Mouse (Mus musculus) layer of hippocampus, adult 2 months (tissue): ENCODE results near the gene Patj. TPM values are rescaled to one million over a fixed set of nuclear protein-coding genes. Genes with fewer than 3 reads are reported as not detected.
A peak's percentile ranks its signal among the peaks of the same experiment; 100 is the strongest.

Experiments used
- DNase-seq, 2 experiments: peaks; one replicate each; pipeline ENCODE4 v3.0.0; 2022; ENCODE audit warnings: low spot score in 2 of 2
- H3K27ac ChIP-seq: fragments of 200-600 bp; 2 replicates; pipeline ENCODE4 v1.8.1; 2022
- H3K4me3 ChIP-seq: fragments of 200-600 bp; 2 replicates; pipeline ENCODE4 v1.8.1; 2022; ENCODE audit warnings: mild to moderate bottlenecking
- CTCF ChIP-seq: fragments of 200-600 bp; conservative IDR thresholded peaks from 2 replicates; pipeline ENCODE4 v1.8.1; 2022; ENCODE audit warnings: antibody characterized with exemption, mild to moderate bottlenecking, moderate library complexity
- long read RNA-seq, 2 experiments: library from polyadenylated mRNA; stranded (forward); transcript quantifications; one replicate each; pipeline ENCODE4 v2.0.0; 2021; ENCODE audit warnings: borderline mapping rate in 2 of 2
- total RNA-seq, 2 experiments: library from RNA; stranded (reverse); gene quantifications; 2 replicates each; pipeline ENCODE4 v1.2.3; 2021

Gene Patj
- 1 to 10 TPM; 6.7 to 8.0 TPM for total RNA-seq
- long read RNA-seq, experiment 1, partial matches to known transcripts, result 1 of 3 reads
- long read RNA-seq, experiment 1, other reads (novel, unspliced or antisense), result 0 of 3 reads
- long read RNA-seq, experiment 2, partial matches to known transcripts, result 0 of 1 reads
- long read RNA-seq, experiment 2, other reads (novel, unspliced or antisense), result 1 of 1 reads

- TF ChIP-seq CTCF, result no peak
- Histone ChIP-seq H3K27ac (peak within 1 kb of the TSS; percentile 99), H3K4me3 (peak within 1 kb of the TSS; percentile 87)
- peak; percentile 41 to 56 for DNase-seq
These were observed at the start of gene Patj for GRCm38 (mm10) chr4:98395690-98396437. Patj (plus strand) TSS chr4:98395785.

- no peak for DNase-seq
- no peak overlapping the region for H3K4me3 ChIP-seq
- no peak overlapping the region for H3K27ac ChIP-seq
- TF ChIP-seq CTCF, result no peak
These were observed 47.0 kb upstream of the Patj start for GRCm38 (mm10) chr4:98348580-98348979.

GRCm38 (mm10) chr4:98358034-98358809, 37.4 kb upstream of the Patj start:
- Histone ChIP-seq H3K4me3 (no peak overlapping the region), H3K27ac (no peak overlapping the region)
- TF ChIP-seq CTCF, result no peak
- no peak for DNase-seq

GRCm38 (mm10) chr4:98375401-98375800, 20.2 kb upstream of the Patj start:
- H3K27ac ChIP-seq, result no peak overlapping the region
- DNase-seq, result no peak
- no peak overlapping the region for H3K4me3 ChIP-seq
- TF ChIP-seq CTCF, result peak; percentile 51

GRCm38 (mm10) chr4:98376943-98377342, 18.6 kb upstream of the Patj start:
- no peak for DNase-seq
- H3K4me3 ChIP-seq, result no peak overlapping the region
- no peak overlapping the region for H3K27ac ChIP-seq
- TF ChIP-seq CTCF, result no peak

- Histone ChIP-seq H3K27ac (peak within 1 kb of the TSS; percentile 94), H3K4me3 (peak within 1 kb of the TSS; percentile 99)
- 0 out of 2 replicates have a peak, but pooled peaks have one; percentile 20 for TF ChIP-seq CTCF
- DNase-seq, result peak; percentile 80
These were observed 12.7 kb upstream of the Patj start, which contains the start of gene Tm2d1 for GRCm38 (mm10) chr4:98382716-98383424. Tm2d1 (minus strand) TSS chr4:98383306.

- H3K4me3 ChIP-seq, result no peak overlapping the region
- H3K27ac ChIP-seq, result no peak overlapping the region
- no peak for TF ChIP-seq CTCF
- DNase-seq, result no peak
These were observed 10.5 kb upstream of the Patj start for GRCm38 (mm10) chr4:98385036-98385435.

GRCm38 (mm10) chr4:98395346-98395689, 267 bp upstream of the Patj start:
- peak overlapping the region; percentile 87 for H3K4me3 ChIP-seq

GRCm38 (mm10) chr4:98400926-98401583, 5.5 kb downstream of the Patj start:
- no peak for DNase-seq
- no peak overlapping the region for H3K27ac ChIP-seq
- H3K4me3 ChIP-seq, result no peak overlapping the region
- no peak for TF ChIP-seq CTCF

More at GRCm38 (mm10) chr4:98395346-98395689, 267 bp upstream of the Patj start:
- H3K27ac ChIP-seq, result peak overlapping the region; percentile 99
- DNase-seq, result no peak
- no peak for TF ChIP-seq CTCF

GRCm38 (mm10) chr4:98401584-98401962, 6.0 kb downstream of the Patj start:
- Histone ChIP-seq H3K4me3 (no peak overlapping the region), H3K27ac (no peak overlapping the region)
- DNase-seq, result no peak
- TF ChIP-seq CTCF, result no peak

- TF ChIP-seq CTCF, result no peak
- DNase-seq, result no peak
- H3K27ac ChIP-seq, result no peak overlapping the region
- no peak overlapping the region for H3K4me3 ChIP-seq
These were observed 7.9 kb downstream of the Patj start for GRCm38 (mm10) chr4:98403492-98403891.

GRCm38 (mm10) chr4:98404412-98404811, 8.8 kb downstream of the Patj start:
- no peak overlapping the region for H3K4me3 ChIP-seq
- no peak overlapping the region for H3K27ac ChIP-seq
- no peak for TF ChIP-seq CTCF
- DNase-seq, result no peak
